Mouse (Mus musculus) C2C12 (cell line): Measurements from ENCODE around the gene Dmrta1. TPM values are rescaled to one million over a fixed set of nuclear protein-coding genes. Genes with fewer than 3 reads are reported as not detected.
A peak's percentile ranks its signal among the peaks of the same experiment; 100 is the strongest.

Experiments used
- H3K27me3 ChIP-seq: one replicate; pipeline ENCODE4 v1.6.1; 2011; ENCODE audit not compliant: control insufficient read depth, insufficient read depth, insufficient read length
- H3K36me3 ChIP-seq: one replicate; pipeline ENCODE4 v1.6.1; 2011; ENCODE audit not compliant: control insufficient read depth, insufficient read depth
- H3K4me3 ChIP-seq: one replicate; pipeline ENCODE4 v1.5.1; 2011; ENCODE audit warnings: mild to moderate bottlenecking, control low read depth; ENCODE audit not compliant: poor library complexity, insufficient read depth, severe bottlenecking
- H3K79me2 ChIP-seq: one replicate; pipeline ENCODE4 v1.6.1; 2011; ENCODE audit not compliant: control insufficient read depth, insufficient read depth
- H3K79me3 ChIP-seq: one replicate; pipeline ENCODE4 v1.6.1; 2011; ENCODE audit warnings: low read depth, control low read depth
- H3ac ChIP-seq: one replicate; pipeline ENCODE3; 2011; ENCODE audit warnings: low read depth; ENCODE audit not compliant: control insufficient read depth, insufficient read length
- CEBPB ChIP-seq: IDR thresholded peaks from one replicate; pipeline ENCODE4 v1.6.1; 2011; ENCODE audit warnings: low read depth, mild to moderate bottlenecking, control low read depth, moderate library complexity
- CTCF ChIP-seq: IDR thresholded peaks from one replicate; pipeline ENCODE4 v1.5.1; 2011; ENCODE audit not compliant: control insufficient read depth, insufficient read depth, insufficient read length
- FOSL1 ChIP-seq: IDR thresholded peaks from one replicate; pipeline ENCODE4 v1.8.0; 2011; ENCODE audit warnings: mild to moderate bottlenecking, low read length; ENCODE audit not compliant: poor library complexity, insufficient read depth, severe bottlenecking
- MAX ChIP-seq: IDR thresholded peaks from one replicate; pipeline ENCODE4 v1.6.1; 2011; ENCODE audit warnings: mild to moderate bottlenecking, control low read depth
- MYOD1 ChIP-seq: IDR thresholded peaks from one replicate; pipeline ENCODE4 v1.6.1; 2011; ENCODE audit warnings: low read depth; ENCODE audit not compliant: control insufficient read depth, insufficient read length
- MYOG ChIP-seq: IDR thresholded peaks from one replicate; pipeline ENCODE4 v1.6.1; 2011; ENCODE audit not compliant: control insufficient read depth, insufficient read length; ENCODE audit errors: extremely low read depth
- USF1 ChIP-seq: IDR thresholded peaks from one replicate; pipeline ENCODE4 v1.6.1; 2011; ENCODE audit warnings: low read depth, mild to moderate bottlenecking, control low read depth, moderate library complexity
- long read RNA-seq, 2 experiments: library from polyadenylated mRNA; unstranded; transcript quantifications; one replicate each; pipeline ENCODE4 v2.0.0; 2019 to 2020
- polyA plus RNA-seq: library from polyadenylated mRNA; unstranded; fragments of >200 nt; fragmentation: generic; extraction: Trizol; gene quantifications from one replicate; pipeline ENCODE4 v1.2.1, GENCODE M21; 2012; ENCODE audit warnings: missing spikeins

The Dmrta1 gene
- polyA plus RNA-seq, result not detected
- long read RNA-seq, experiment 1, result 0 reads
- long read RNA-seq, experiment 2, result 0 reads

DNA sequence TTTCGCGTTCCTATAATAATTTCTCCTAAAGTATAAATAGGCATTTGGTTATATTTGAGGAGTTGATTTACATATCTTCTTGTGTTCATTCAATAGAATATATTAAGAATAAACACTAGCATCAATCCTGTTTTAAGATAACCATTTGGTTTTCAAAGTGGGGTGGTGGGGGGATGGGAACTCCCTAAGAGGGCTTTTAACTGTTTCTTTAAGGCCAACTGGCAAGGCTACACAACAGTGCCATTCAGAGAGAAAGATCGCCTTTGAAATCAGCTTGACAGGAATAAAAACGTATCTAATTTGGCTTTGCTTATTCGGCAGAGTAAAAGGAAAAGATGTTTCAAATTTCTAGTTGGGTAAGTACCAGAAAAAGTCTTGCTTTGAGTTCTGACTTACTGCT is at the start of gene Dmrta1:
Gene Dmrta1, plus strand, starts transcription at position 242 of the 400 bp plus-strand sequence.
- H3K79me2 ChIP-seq, result no peaks in the 10 kb centered on the region
- H3K4me3 ChIP-seq, result no peak within 1 kb of the TSS
- no peaks in the 10 kb centered on the region for H3K79me3 ChIP-seq
- TF ChIP-seq FOSL1 (no peak), MYOD1 (no peak), CEBPB (no peak), CTCF (no peak), MAX (no peak), MYOG (no peak), USF1 (no peak)
- no peaks in the 10 kb centered on the region for H3K36me3 ChIP-seq
- no peaks in the 10 kb centered on the region for H3K27me3 ChIP-seq
- H3ac ChIP-seq, result no peak within 1 kb of the TSS

- no peak overlapping the region for H3K4me3 ChIP-seq
- no peaks in the 10 kb centered on the region for H3K36me3 ChIP-seq
- no peak overlapping the region for H3ac ChIP-seq
- H3K27me3 ChIP-seq, result no peaks in the 10 kb centered on the region
- no peaks in the 10 kb centered on the region for H3K79me2 ChIP-seq
- H3K79me3 ChIP-seq, result no peaks in the 10 kb centered on the region
- TF ChIP-seq MAX (no peak), CTCF (no peak), CEBPB (no peak), MYOG (no peak), USF1 (no peak), FOSL1 (no peak), MYOD1 (no peak)
These were observed 48.7 kb upstream of the Dmrta1 start for GRCm38 (mm10) chr4:89630374-89631079.

GRCm38 (mm10) chr4:89631560-89631959 is 47.7 kb upstream of the Dmrta1 start:
- Histone ChIP-seq H3K36me3 (no peaks in the 10 kb centered on the region), H3ac (no peak overlapping the region), H3K79me3 (no peaks in the 10 kb centered on the region), H3K27me3 (no peaks in the 10 kb centered on the region), H3K79me2 (no peaks in the 10 kb centered on the region), H3K4me3 (no peak overlapping the region)
- TF ChIP-seq FOSL1 (no peak), CTCF (no peak)

DNA sequence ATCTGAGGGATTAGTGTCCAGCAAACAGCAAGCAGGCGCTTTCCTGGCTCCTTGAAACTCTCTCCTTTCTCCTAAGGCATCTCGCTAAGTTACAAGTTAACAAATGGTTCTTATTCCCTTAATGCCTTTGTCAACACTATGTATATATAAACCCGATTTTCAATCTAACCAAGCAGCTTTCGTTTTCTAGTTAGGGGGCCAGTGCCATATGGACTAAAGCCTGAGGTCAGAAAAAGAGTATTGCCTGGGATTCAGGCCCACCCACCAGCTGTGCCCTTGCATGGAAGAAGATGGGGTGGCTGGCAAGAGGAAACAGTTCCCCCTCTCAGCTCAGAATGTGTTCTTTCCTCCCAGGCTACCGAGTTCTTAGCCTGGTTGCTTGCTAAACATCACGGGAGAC is 40.6 kb upstream of the Dmrta1 start:
- no peak overlapping the region for H3ac ChIP-seq
- no peaks in the 10 kb centered on the region for H3K79me2 ChIP-seq
- no peak overlapping the region for H3K4me3 ChIP-seq

DNA sequence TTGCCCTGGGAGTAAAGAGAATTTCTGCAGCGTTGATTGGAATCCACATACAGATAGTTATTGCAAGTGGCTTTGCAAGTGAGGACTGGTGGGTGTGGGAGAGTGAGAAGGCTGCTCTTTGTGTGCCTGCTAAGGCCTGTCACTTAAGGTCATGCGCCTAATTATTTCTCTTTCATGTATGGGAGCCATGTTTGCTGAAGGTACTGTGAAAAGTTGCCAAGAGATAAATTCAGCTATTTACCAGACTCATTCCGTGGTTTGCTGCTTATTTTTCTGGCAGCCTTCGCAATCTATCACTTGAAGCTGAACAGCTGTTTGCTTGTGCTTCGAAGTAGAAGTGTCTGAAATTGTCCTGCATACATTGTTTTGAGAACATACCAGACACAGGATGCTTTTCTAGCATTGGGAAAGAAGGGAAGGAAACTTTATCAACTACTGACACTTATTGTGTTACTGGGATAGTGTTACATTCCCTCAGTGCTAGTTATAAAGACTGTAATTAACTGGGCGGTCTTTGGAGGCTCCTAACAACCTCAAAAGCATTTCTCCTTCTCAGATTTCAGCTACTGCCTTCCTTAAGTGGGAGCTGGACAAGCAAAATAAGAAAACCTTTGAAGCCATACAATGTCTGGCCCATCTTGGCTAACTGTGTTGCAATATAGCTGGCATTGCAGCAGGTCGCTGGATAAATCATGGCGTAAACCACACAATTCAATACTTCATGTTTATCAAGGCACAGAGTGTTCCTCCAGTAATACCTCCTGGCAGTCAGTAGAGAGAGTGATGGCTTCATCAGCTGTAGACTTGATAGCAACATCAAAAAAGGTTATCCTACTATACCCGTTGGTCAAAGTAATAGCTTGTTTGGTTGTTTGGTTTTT is 34.8 kb upstream of the Dmrta1 start:
- H3ac ChIP-seq, result no peak overlapping the region
- H3K79me2 ChIP-seq, result no peaks in the 10 kb centered on the region
- H3K4me3 ChIP-seq, result no peak overlapping the region
- no peaks in the 10 kb centered on the region for H3K36me3 ChIP-seq
- H3K27me3 ChIP-seq, result no peaks in the 10 kb centered on the region
- TF ChIP-seq MYOD1 (no peak), MAX (no peak), CTCF (no peak), USF1 (no peak), CEBPB (peak; percentile 72), FOSL1 (no peak)
- H3K79me3 ChIP-seq, result no peaks in the 10 kb centered on the region

More for the DNA sequence above, 40.6 kb upstream of the Dmrta1 start:
- no peak for TF ChIP-seq CEBPB
- TF ChIP-seq USF1, result no peak
- no peak for TF ChIP-seq MYOG
- no peak for TF ChIP-seq MYOD1
- TF ChIP-seq CTCF, result no peak
- Histone ChIP-seq H3K36me3 (no peaks in the 10 kb centered on the region), H3K79me3 (no peaks in the 10 kb centered on the region), H3K27me3 (peaks cover 6% of the 10 kb centered on the region)
